Mouse (Mus musculus): ENCODE data around the gene Clrn3.

Gene Clrn3

DNA sequence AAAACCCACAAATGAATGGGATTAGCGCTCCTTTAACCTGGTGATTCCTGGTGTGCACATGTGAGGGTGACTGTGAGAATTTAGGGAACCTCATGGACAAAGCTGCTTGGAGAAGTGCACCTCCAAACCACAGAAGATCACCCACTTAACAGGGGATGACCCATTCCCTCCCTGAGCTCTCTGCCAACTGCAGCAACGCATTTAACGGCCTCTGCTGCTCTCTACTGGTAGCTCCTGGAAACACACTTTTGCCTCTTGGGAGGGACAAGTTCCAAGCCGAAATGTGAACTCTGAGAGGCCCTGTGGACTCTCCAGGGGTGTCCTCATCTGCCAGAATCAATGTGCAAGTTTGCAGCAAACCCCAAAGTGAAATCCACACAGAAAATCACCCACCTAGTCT is 41.0 kb downstream of the Clrn3 start:
- peak; percentile 26 for DNase-seq (ENCODE audit: low spot score)

DNA sequence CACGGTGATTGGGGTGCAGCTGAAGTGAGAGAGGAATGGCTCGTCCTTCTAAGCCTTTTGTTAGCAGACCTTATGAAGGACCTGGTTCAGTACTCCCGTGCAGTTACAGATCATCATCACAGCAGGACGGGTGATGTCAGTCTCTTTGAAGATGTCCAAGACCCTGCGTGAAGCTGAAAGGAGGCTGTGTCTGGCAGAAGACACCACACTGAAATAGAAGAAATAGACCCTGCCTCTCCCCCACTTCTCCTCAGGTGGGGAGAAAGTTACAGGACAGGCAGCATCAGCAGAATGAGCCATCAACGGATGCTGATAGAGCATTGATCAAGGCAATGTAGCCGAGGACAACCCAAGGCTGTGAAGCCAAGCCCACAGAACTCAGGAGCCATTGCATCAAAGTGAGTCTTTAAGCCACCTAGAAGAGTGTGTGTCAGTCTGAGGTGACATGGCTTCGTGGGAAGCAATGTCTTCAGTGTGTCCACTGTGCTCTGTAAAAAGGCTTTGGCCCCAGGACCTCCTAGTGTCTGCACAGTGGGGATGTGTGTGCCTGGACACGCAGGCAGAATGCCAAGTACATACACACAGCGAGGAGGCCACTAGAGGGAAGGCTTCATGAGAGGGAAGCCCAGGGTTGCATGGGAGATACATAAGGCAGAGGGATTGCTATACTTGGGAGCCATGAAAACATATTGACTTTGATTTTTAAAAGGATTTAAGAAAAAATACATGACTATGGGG is 41.6 kb downstream of the Clrn3 start:
- no peak for DNase-seq (ENCODE audit: low spot score)

DNA sequence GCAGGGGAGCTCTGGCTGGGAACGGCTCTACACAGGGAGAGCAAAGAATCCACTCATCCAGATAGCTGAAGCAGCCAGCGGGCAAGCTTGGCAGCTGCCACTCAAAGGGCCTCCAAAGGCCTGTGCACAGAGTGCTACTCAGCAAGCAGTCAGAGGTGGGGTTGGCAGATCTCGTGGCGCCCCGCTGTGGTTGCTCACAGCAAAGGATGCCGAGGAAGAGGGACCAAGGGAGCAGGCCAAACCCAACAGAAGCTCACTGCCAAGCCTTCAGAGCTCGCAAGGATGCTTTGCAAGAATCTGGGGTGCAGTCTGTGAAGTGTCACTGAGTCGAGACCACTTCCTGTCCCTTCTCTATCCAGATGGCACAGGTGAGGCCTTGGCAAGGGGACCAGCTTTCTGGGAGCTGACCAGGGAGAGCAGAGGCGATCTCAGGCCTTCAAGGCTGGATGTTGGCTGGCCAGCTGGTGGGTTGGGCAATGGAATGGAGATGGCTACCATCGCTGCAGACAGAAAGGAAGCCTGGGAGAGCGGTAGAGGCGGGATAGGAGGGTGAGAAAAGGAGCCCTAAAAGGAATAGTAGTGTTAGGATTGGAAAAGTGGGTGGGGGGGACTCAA is 42.6 kb downstream of the Clrn3 start:
- DNase-seq (ENCODE audit: low spot score), result no peak

DNA sequence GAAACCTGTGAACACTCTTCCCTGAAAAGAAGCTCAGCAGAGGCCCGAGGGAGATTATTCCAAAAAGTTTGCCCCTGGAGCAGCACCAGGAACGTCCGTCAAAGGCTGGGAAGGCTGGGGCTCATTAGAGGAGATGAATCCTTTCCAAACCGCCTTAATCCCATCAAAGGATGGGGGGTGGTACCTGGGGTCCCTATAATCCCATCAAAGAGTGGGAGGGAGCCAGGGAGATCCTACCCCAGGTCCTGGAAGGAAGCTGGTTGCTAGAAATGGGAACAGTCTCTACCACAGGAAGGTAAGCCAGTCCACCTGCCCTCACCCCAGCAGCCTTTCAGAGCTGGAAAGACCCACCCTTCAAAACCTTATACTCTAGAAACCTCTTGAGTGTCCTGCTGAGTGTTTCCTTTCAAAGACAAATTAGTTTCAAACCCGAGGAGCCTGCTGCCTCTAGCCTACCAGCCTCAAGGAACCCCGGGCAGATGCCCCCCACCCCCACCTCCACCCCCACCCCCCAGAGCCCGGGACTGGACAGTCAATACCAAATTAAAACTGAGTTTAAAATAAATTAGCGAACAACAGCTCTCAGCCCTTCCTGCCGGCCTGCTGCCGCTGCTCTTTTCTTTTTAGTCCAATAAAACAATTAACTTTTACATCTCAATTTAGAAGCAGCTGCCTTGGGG is 43.2 kb downstream of the Clrn3 start:
- no peak for DNase-seq (ENCODE audit: low spot score)

DNA sequence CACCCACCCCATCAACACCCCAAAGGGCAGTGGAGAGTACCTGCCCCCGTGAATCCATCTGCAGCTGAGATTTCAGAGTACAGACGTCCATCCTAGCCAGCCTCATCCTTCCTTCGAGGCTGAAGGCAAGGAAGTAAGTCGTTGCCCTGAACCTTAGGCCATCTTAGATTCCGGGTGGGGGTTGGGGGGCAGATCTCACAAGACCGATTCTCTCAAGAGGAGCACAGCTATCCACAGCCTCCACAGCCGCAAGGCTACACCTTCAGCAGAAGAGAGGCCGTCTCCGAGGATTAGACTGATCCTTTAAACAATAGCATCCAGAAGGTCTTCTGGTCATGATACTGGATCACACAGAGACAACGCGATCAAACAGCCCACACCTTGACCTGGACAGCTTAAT is 44.1 kb downstream of the Clrn3 start:
- no peak for DNase-seq (ENCODE audit: low spot score)

DNA sequence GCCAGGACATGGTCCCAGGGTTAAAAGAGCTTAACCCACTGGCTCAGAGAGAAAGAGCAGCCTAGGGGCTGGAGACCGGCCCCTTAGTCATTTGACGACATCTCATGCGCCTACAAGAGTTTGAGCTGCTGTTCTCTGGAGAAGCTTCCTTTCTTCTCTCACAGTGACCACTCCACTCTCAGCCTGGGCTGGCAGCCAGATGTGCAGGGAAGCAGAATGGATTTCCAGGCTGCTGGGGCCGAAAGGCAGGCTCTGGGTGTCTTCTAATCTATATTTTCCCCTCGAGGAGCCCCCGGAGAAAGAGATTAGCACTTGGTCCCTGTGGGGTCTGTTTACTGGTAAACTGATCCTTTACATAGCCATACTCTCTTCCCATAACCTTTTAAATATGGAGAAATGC is 44.7 kb downstream of the Clrn3 start:
- DNase-seq (ENCODE audit: low spot score), result no peak

DNA sequence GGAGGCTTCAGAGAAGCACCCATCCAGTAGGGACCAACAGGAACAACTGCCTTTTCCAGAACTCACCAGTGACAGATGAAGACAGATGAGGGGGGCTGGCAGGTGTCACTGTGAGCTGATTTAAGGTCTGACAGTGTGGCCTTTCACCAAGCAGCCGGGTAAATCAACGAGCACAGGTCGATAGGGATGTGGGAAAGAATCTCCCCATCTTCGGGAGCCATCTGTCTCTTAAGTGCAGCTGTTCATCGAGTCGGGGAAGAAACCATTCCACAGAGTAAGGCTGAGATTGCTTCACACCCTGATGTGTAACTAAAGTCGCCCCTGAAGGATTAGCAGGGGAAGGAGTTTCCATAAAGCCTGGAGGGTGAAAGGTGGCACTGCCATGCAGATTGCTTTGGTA is 47.3 kb downstream of the Clrn3 start:
- no peak for DNase-seq (ENCODE audit: low spot score)

DNA sequence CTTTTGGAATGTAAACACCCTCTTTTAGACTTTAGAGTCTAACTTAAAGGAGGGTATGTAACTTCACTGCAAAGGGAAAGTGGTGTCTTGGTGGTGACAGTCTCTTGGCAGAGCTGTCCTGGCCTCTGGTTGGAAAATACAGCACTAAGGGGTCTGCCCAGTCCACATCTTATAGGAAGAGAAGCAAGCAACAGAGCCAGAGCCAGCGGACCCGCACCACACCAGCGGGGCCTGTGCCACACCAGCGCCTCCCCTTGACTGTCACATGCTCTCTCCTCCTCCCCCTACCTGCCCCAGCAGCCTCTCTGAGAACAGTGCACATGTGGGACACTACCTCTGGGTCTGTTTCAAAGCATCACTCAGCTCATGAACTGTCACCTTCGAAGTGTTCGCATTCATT is 48.5 kb downstream of the Clrn3 start:
- DNase-seq (ENCODE audit: low spot score), result no peak

DNA sequence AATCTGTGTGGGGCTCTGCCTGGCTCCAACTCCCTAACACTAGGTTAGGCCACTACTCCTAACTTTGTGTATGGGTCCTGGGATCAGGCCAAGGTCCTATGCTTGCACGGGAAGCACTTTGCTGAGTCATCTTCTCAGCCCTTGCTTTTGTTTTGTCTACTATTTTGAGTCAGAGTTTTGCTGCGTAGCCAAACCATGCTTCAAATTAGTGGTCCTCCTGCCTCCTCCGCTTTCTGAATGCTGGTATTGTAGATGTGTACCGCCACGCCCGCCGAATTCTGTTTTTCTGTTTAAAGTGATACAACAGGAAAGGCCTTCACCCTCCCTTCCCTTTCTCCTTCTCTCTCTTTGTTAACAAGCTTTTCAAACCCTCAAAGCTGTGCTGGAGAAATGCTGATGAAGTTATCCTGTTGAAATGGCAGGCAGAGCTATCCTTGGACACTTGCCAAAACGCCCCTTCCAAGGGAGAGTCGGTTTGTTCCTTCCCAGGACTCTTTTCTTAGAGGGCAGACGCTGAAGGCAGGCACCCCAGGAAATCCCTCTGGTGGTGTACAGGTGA is 49.1 kb downstream of the Clrn3 start:
- no peak for DNase-seq (ENCODE audit: low spot score)

DNA sequence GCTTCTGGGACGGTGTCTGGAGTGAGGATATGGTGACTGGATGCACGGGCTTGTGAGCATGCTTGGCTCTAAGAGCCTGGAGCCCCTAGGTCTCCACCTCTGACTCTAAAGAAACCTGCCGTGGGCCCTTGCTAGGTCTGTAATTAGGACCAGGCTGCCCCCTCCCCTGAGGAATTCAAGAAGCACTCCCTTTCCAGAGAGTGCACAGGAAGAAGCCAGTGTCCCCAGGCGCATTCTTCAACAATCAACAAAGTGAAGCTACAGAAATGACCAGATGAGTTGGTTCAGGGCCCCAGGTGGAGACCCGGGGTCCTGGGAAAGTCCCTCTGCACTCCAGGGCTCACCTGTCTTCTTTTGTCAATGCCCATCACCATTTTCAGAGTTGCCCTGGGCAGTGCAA is 51.2 kb downstream of the Clrn3 start:
- DNase-seq (ENCODE audit: low spot score), result no peak

DNA sequence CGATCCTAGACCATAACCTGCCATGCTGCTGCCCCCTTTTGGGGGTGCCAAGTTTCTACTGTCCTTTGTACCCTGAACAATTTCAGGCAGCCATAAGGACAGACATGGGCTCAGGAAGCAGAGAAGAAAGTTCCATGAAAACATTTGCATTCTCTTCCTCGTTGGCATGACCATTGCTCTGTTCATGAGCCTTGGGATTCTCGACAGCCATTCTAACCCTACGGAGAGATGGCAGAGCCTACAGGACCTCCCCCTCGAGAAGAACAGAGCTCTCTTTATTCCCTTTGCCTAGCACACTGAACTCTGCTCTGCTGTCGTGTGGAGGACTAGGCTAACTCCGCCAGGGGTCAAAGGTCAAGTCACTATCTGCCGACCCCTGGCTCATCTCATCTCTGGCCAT is 52.5 kb downstream of the Clrn3 start:
- DNase-seq (ENCODE audit: low spot score), result no peak

DNA sequence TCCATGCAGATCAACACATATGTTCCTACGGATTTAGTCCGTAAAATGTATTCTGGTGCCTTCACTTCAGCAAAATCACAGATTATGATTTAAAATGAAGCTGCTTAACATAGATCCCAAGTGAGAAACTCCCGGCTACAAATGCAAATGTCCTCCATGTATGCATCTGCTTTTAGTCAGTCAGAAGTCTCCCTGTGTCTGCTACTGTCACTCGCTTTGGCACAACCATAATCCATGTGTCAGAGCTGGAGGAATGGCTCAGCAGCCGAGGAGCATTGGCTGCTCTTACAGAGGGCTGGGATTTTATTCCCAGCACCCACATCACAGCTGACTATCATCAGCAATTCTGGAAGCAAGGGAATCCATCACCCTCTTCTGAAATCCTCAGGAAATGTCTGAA is 58.1 kb downstream of the Clrn3 start:
- DNase-seq (ENCODE audit: low spot score), result no peak

DNA sequence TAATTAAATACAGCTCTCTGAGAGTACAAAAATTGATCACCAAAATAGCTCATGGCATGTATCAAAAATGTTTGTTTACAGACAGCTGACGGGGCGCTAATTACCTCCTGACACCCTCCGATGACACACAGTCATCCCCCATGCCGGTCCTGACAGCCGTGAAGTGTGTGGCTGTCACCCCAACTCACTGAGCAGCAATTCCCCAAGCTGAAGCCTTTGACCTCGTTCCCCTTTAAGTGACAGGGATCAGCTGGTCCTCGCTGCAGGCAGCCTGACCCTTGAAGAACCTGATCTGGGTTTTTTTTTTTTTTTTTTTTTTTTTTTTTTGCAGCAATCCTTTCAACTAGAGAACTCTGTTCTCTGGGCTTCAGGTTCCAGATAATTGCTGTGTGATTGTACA is 59.8 kb downstream of the Clrn3 start:
- no peak for DNase-seq (ENCODE audit: low spot score)

DNA sequence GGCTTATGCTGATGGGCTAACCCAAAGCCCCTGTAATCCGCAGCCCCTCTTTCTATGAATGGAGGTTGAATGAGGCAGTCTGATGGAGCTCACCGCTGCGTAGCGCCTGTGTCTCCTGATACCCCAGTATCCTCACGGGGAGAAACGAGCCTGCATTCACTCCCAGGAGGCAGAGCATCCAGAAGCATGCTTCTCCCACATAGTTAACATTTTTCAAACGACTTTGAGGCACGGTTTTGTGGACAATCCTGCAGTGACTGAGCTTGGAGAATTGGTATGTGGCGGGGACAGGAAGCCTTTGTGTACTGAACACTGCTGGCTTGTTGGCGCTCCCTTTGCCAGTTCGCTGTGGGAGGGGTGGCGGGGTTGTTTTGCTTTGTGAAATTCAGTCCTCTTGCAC is 63.2 kb downstream of the Clrn3 start:
- no peak for DNase-seq (ENCODE audit: low spot score)

DNA sequence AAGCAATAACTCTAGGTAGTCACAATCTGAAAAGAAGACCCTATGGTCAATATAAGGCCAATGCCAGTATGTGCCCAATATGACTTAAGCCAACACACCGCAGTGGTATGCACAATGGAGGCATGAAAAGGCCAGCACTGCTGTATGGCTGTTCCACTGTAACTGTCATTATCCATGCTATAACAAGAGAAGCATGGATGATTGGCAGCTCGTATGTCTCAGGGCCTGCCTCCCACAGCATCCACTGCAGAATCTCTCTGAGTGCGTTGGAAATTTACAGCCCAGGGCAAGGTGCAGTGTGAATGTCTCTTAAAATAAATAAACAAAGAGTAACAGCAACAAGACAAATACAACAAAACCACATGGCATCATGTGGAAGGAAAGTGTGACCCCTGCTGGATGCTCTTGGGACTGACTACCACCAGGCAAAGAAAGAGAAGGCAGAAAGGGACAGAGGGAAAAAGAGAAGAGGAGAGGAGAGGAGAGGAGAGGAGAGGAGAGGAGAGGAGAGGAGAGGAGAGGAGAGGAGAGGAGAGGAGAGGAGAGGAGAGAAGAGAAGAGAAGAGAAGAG is 63.7 kb downstream of the Clrn3 start:
- no peak for DNase-seq (ENCODE audit: low spot score)

All from spleen, adult 12 weeks (tissue).